Mouse (Mus musculus): ENCODE data around the gene Hcar2. TPM values are rescaled to one million over a fixed set of nuclear protein-coding genes. Genes with fewer than 3 reads are reported as not detected.

Gene Hcar2
- total RNA-seq, 2 experiments from 2014 or later = 0.33 TPM; not detected in 1

Other genes with a start within 250 kb of the Hcar2 start
- gene Clip1, start 180.9 kb downstream of the Hcar2 start, total RNA-seq (2021) = 100 to 1,000 TPM; 136 to 137 TPM
- gene Zcchc8, start 144.4 kb downstream of the Hcar2 start, total RNA-seq (2021) = 10 to 100 TPM; 49.6 to 63.2 TPM
- 100 to 1,000 TPM; 101 to 110 TPM for gene Rsrc2, start 116.1 kb downstream of the Hcar2 start, total RNA-seq (2021)
- gene Kntc1, start 115.8 kb downstream of the Hcar2 start, total RNA-seq (2021) = 1 to 10 TPM; 2.3 to 3.4 TPM
- under 1 TPM; 0.82 to 0.88 TPM for gene Hcar1, start 14.5 kb upstream of the Hcar2 start, total RNA-seq (2021)
- 10 to 100 TPM; 60.2 to 67.8 TPM for gene Denr, start 41.7 kb upstream of the Hcar2 start, total RNA-seq (2021)
- 1 to 10 TPM in 1 of 2 experiments, under 1 TPM in 1; 0.91 to 1.7 TPM for gene Gm43518, start 61.9 kb upstream of the Hcar2 start, total RNA-seq (2021)
- 1 to 10 TPM; 2.5 TPM for gene Ccdc62, start 65.2 kb upstream of the Hcar2 start, total RNA-seq (2021)
- 10 to 100 TPM; 39.4 to 41.2 TPM for gene Hip1r, start 108.1 kb upstream of the Hcar2 start, total RNA-seq (2021)
- gene Vps37b, start 166.8 kb upstream of the Hcar2 start, total RNA-seq (2021) = 10 to 100 TPM; 32.6 to 40.8 TPM
- 10 to 100 TPM; 27.2 to 30.7 TPM for gene Abcb9, start 230.3 kb upstream of the Hcar2 start, total RNA-seq (2021)
- gene Ogfod2, start 246.8 kb upstream of the Hcar2 start, total RNA-seq (2021) = 10 to 100 TPM; 34.1 to 36.2 TPM

Measured in layer of hippocampus, postnatal 36 days (tissue).